Mouse (Mus musculus): ENCODE results near the gene Trpm6. TPM values are rescaled to one million over a fixed set of nuclear protein-coding genes. Genes with fewer than 3 reads are reported as not detected.

The Trpm6 gene
- polyA plus RNA-seq, 1 experiment from 2014 or later: 0.05 TPM

DNA sequence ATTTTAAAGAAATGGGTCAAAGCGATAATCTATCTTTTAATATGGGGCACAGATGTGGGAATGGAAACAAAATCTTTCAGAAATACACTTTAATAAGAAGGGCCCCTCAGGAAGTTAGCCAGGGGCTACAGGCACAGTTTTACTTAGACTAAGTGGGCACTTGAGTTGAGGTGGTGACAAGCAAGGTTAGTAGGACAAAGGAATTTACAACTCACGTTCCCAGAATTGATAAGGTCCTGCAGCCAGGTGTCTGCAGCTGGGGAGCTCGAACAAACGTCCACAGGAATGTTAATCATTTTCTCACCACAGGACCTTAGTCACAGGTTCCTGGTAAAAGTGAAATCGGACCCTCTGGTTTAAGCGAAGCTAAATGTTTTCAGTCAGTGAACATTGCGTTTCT is 18.7 kb upstream of the Trpm6 start:
- Histone ChIP-seq H3K9ac (ENCODE audit: low read length) (no peak overlapping the region), H3K4me2 (replicated peaks; ENCODE audit: low read depth) (no peak overlapping the region), H3K4me3 (ENCODE audit: low read depth, low read length) (no peak overlapping the region), H3K27me3 (ENCODE audit: control insufficient read depth, insufficient read depth, low read length) (no peaks in the 10 kb centered on the region), H3K9me3 (ENCODE audit: control insufficient read depth, low read length) (no peaks in the 10 kb centered on the region), H3K36me3 (ENCODE audit: control insufficient read depth, insufficient read depth, low read length) (no peaks in the 10 kb centered on the region), H3K27ac (replicated peaks) (no peak overlapping the region), H3K4me1 (replicated peaks; ENCODE audit: control insufficient read depth, insufficient read depth) (no peaks in the 10 kb centered on the region)
- WGBS: 24% methylated on average over 7 of the region's 7 CpGs
- TF ChIP-seq EP300 (optimal IDR thresholded peaks at IDR 0.05): no peak
- TF ChIP-seq CTCF (IDR thresholded peaks at IDR 0.05; ENCODE audit: low read depth): no peak
- no peak for DNase-seq (ENCODE audit: low spot score)
- no peak for ATAC-seq (ENCODE audit: low FRiP score, low TSS enrichment)

DNA sequence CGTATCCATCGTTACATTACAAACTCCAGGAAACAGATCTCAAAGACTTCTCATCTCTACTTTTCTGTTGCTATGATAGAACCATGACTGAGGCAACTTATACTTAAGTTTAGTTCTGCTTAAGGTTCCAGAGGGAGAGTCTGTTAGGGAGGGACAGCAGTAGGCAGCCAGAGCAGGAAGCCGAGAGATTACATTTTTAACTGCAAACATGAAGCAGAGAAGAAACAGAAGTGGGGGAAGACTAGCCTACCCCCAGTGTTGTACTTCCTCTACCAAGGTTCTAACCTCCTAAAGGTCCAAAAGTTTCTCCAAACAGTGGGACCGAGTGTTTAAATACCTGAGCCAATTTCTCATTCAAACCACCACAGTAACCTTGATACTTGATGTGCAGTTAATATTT is 13.9 kb upstream of the Trpm6 start:
- no peak overlapping the region for H3K4me2 ChIP-seq (replicated peaks; ENCODE audit: low read depth)
- TF ChIP-seq EP300 (optimal IDR thresholded peaks at IDR 0.05): no peak
- no peak for TF ChIP-seq CTCF (IDR thresholded peaks at IDR 0.05; ENCODE audit: low read depth)
- H3K4me1 ChIP-seq (replicated peaks; ENCODE audit: control insufficient read depth, insufficient read depth): no peaks in the 10 kb centered on the region
- H3K27ac ChIP-seq (replicated peaks): no peak overlapping the region
- no peaks in the 10 kb centered on the region for H3K36me3 ChIP-seq (ENCODE audit: control insufficient read depth, insufficient read depth, low read length)
- no peak overlapping the region for H3K9ac ChIP-seq (ENCODE audit: low read length)
- no peak for DNase-seq (ENCODE audit: low spot score)
- H3K9me3 ChIP-seq (ENCODE audit: control insufficient read depth, low read length): no peaks in the 10 kb centered on the region
- 87% methylated on average over 4 of the region's 4 CpGs for WGBS
- ATAC-seq (ENCODE audit: low FRiP score, low TSS enrichment): no peak
- H3K27me3 ChIP-seq (ENCODE audit: control insufficient read depth, insufficient read depth, low read length): no peaks in the 10 kb centered on the region
- no peak overlapping the region for H3K4me3 ChIP-seq (ENCODE audit: low read depth, low read length)

DNA sequence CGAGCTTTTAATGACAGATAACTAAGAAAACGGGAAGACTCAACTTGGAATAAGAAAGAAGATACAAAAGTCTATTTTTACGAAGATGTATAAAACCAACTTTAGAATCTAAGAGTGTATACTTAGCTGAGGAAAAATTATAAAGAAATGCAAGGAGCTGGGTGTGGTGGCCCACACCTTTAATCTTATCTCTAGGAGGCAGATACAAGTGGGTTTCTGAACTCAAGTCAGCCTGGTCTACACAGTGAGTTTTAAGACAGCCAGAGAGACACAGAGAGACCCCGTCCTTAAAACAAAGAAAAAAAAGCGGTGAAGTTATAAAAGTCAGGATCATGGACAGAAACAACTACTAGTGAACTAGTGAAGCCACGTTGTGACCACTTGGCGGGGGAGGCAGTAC is 10.6 kb upstream of the Trpm6 start:
- no peak for TF ChIP-seq EP300 (optimal IDR thresholded peaks at IDR 0.05)
- no peak for TF ChIP-seq CTCF (IDR thresholded peaks at IDR 0.05; ENCODE audit: low read depth)
- H3K9me3 ChIP-seq (ENCODE audit: control insufficient read depth, low read length): no peaks in the 10 kb centered on the region
- no peaks in the 10 kb centered on the region for H3K36me3 ChIP-seq (ENCODE audit: control insufficient read depth, insufficient read depth, low read length)
- H3K9ac ChIP-seq (ENCODE audit: low read length): no peak overlapping the region
- 64% methylated on average over 7 of the region's 7 CpGs for WGBS
- DNase-seq (ENCODE audit: low spot score): no peak
- no peak for ATAC-seq (ENCODE audit: low FRiP score, low TSS enrichment)
- no peak overlapping the region for H3K27ac ChIP-seq (replicated peaks)
- H3K4me2 ChIP-seq (replicated peaks; ENCODE audit: low read depth): no peak overlapping the region
- H3K27me3 ChIP-seq (ENCODE audit: control insufficient read depth, insufficient read depth, low read length): no peaks in the 10 kb centered on the region
- H3K4me1 ChIP-seq (replicated peaks; ENCODE audit: control insufficient read depth, insufficient read depth): no peaks in the 10 kb centered on the region
- no peak overlapping the region for H3K4me3 ChIP-seq (ENCODE audit: low read depth, low read length)

DNA sequence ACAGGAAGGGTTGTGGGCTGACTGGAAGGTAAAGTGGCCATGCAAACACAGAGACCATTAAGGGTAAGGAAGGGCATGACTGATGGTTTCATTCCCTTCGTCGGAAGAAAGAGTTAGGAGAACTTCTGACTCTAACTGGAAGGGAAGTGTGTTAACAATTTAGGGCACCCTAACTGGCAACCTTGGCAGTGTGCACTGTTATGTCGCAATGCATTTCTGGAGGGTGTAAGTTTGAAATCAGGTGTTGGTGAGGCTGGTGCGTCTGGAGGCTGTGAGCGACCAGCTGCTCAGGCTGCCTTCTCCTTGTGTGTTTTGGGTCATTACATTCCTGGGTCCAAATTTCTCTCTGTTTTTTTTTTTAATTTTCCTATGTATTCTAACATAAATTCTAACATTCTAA is 5.8 kb upstream of the Trpm6 start:
- Histone ChIP-seq H3K36me3 (ENCODE audit: control insufficient read depth, insufficient read depth, low read length) (no peaks in the 10 kb centered on the region), H3K27me3 (ENCODE audit: control insufficient read depth, insufficient read depth, low read length) (no peaks in the 10 kb centered on the region), H3K4me1 (replicated peaks; ENCODE audit: control insufficient read depth, insufficient read depth) (no peaks in the 10 kb centered on the region), H3K4me2 (replicated peaks; ENCODE audit: low read depth) (no peak overlapping the region), H3K4me3 (ENCODE audit: low read depth, low read length) (no peak overlapping the region), H3K9me3 (ENCODE audit: control insufficient read depth, low read length) (no peaks in the 10 kb centered on the region), H3K9ac (ENCODE audit: low read length) (no peak overlapping the region), H3K27ac (replicated peaks) (no peak overlapping the region)
- ATAC-seq (ENCODE audit: low FRiP score, low TSS enrichment) (no peak), DNase-seq (ENCODE audit: low spot score) (no peak)
- TF ChIP-seq CTCF (IDR thresholded peaks at IDR 0.05; ENCODE audit: low read depth) (no peak), EP300 (optimal IDR thresholded peaks at IDR 0.05) (no peak)
- 68% methylated on average over 5 of the region's 5 CpGs for WGBS

DNA sequence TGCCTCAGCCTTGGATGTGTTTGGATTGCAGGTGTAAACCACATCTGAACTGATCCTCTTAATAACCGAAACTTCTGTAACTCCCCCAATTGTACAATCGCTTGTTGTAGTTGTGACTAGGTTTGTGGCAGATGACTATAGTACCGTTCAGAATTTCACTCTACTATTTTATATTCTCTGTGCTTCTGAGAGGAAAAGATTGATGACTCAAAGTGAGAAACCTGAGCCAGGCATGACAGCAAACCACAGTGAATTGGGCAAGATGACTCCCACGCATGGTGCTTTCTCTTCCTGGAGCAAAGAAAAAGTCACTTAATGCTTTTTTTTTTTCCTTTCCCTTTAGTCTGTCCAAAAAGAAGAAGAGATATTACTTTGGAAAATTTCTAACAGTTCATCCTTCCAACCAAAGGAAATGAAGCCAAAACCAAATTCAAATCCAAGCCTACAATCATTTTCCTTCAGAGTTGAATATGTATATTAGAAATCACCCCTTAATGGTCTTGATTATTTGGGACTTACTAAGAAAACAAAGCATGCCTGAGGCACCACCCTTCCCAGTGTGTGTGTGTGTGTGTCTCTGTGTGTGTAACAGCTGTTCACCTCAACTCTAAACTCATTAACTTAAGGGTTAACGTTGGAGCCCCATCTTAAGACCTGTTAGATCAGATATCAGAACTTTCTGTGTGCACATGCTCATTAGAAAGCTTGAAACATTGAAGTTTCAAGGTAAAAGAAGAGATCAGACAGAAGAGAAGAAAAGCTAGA is 3.0 kb upstream of the Trpm6 start:
- no peaks in the 10 kb centered on the region for H3K4me1 ChIP-seq (replicated peaks; ENCODE audit: control insufficient read depth, insufficient read depth)
- no peak for DNase-seq (ENCODE audit: low spot score)
- H3K27me3 ChIP-seq (ENCODE audit: control insufficient read depth, insufficient read depth, low read length): no peaks in the 10 kb centered on the region
- H3K9me3 ChIP-seq (ENCODE audit: control insufficient read depth, low read length): no peaks in the 10 kb centered on the region
- ATAC-seq (ENCODE audit: low FRiP score, low TSS enrichment): no peak
- H3K4me3 ChIP-seq (ENCODE audit: low read depth, low read length): no peak overlapping the region
- no peak overlapping the region for H3K4me2 ChIP-seq (replicated peaks; ENCODE audit: low read depth)
- TF ChIP-seq EP300 (optimal IDR thresholded peaks at IDR 0.05): no peak
- TF ChIP-seq CTCF (IDR thresholded peaks at IDR 0.05; ENCODE audit: low read depth): no peak
- no peaks in the 10 kb centered on the region for H3K36me3 ChIP-seq (ENCODE audit: control insufficient read depth, insufficient read depth, low read length)
- 79% methylated on average over 5 of the region's 5 CpGs for WGBS
- H3K27ac ChIP-seq (replicated peaks): no peak overlapping the region
- H3K9ac ChIP-seq (ENCODE audit: low read length): no peak overlapping the region

DNA sequence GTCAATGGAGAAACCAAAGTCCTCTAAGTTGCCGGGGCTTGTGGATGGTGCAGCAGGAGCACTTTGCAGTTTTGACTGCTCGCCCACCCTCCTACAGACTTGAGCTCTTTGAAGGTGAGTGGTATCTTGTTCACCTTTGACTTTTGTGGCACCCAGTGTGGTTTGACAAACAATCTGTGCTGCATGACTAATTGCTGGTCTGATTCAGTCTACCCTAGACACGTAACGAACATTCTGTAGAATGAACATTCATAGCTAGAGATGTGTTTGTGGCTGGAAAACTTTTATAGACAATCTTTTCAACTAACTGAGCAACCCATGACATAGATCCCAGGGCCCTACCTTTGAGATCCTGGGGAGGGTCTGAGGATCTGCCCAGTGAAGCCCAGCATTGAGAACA is 2.4 kb upstream of the Trpm6 start:
- Histone ChIP-seq H3K4me1 (replicated peaks; ENCODE audit: control insufficient read depth, insufficient read depth) (no peaks in the 10 kb centered on the region), H3K27ac (replicated peaks) (no peak overlapping the region), H3K36me3 (ENCODE audit: control insufficient read depth, insufficient read depth, low read length) (no peaks in the 10 kb centered on the region), H3K4me2 (replicated peaks; ENCODE audit: low read depth) (no peak overlapping the region), H3K4me3 (ENCODE audit: low read depth, low read length) (no peak overlapping the region), H3K9me3 (ENCODE audit: control insufficient read depth, low read length) (no peaks in the 10 kb centered on the region), H3K9ac (ENCODE audit: low read length) (no peak overlapping the region), H3K27me3 (ENCODE audit: control insufficient read depth, insufficient read depth, low read length) (no peaks in the 10 kb centered on the region)
- no peak for ATAC-seq (ENCODE audit: low FRiP score, low TSS enrichment)
- no peak for DNase-seq (ENCODE audit: low spot score)
- TF ChIP-seq EP300 (optimal IDR thresholded peaks at IDR 0.05): no peak
- TF ChIP-seq CTCF (IDR thresholded peaks at IDR 0.05; ENCODE audit: low read depth): no peak
- 85% methylated on average over 4 of the region's 4 CpGs for WGBS

Measured in stomach, postnatal 0 days (tissue).